Mouse (Mus musculus) midbrain, embryonic 16.5 days (tissue): ENCODE results near the gene Zfp595. TPM values are rescaled to one million over a fixed set of nuclear protein-coding genes. Genes with fewer than 3 reads are reported as not detected.
"Not testable (repeated sequence)": the region's sequence is repeated elsewhere in the genome, so short reads cannot be mapped to it uniquely, and the experiment has no call there.

Experiments used
- ATAC-seq: fragments of 200-750 bp; cut with Nextera tagmentation; 2 replicates; pipeline ENCODE4 v1.8.0; 2017; ENCODE audit warnings: moderate TSS enrichment
- H3K27ac ChIP-seq: fragments of 300-500 bp; sonication (generic); 2 replicates; pipeline ENCODE4 v1.5.1; 2014; ENCODE audit warnings: mild to moderate bottlenecking, low read length, mixed read lengths
- H3K27me3 ChIP-seq: fragments of 300-500 bp; sonication (generic); 2 replicates; pipeline ENCODE4 v1.6.1; 2014; ENCODE audit warnings: low read depth, low read length, mixed read lengths; ENCODE audit not compliant: control insufficient read depth, insufficient read depth
- H3K36me3 ChIP-seq: fragments of 300-500 bp; sonication (generic); 2 replicates; pipeline ENCODE4 v1.6.1; 2014; ENCODE audit warnings: mild to moderate bottlenecking, low read length, moderate library complexity, mixed read lengths; ENCODE audit not compliant: control insufficient read depth, insufficient read depth
- H3K4me1 ChIP-seq: fragments of 300-500 bp; sonication (generic); 2 replicates; pipeline ENCODE4 v1.6.1; 2014; ENCODE audit warnings: mild to moderate bottlenecking, low read length, mixed read lengths; ENCODE audit not compliant: control insufficient read depth, insufficient read depth
- H3K4me2 ChIP-seq: fragments of 300-500 bp; sonication (generic); 2 replicates; pipeline ENCODE4 v1.6.1; 2014; ENCODE audit warnings: mild to moderate bottlenecking, low read length, mixed read lengths
- H3K4me3 ChIP-seq: fragments of 300-500 bp; sonication (generic); 2 replicates; pipeline ENCODE4 v1.5.1; 2014; ENCODE audit warnings: low read depth, mild to moderate bottlenecking, low read length, moderate library complexity, mixed read lengths
- H3K9ac ChIP-seq: fragments of 300-500 bp; sonication (generic); 2 replicates; pipeline ENCODE4 v1.6.1; 2014; ENCODE audit warnings: low read depth, low read length, mixed read lengths
- H3K9me3 ChIP-seq: fragments of 300-500 bp; sonication (generic); replicated peaks from 2 replicates; pipeline ENCODE4 v1.6.1; 2014; ENCODE audit warnings: mild to moderate bottlenecking, low read length, mixed read lengths; ENCODE audit not compliant: control insufficient read depth, poor library complexity, severe bottlenecking
- WGBS: fragments of 180-500 bp; shearing (Covaris S2); extraction: QIAGEN DNeasy Blood & Tissue Kit; methylation state at CpG from one replicate; pipeline ENCODE4 v1.1.7; 2014; 5-methylcytosine and 5-hydroxymethylcytosine counted together
- polyA plus RNA-seq: library from polyadenylated mRNA; unstranded; fragments of >200 nt; fragmentation: Nextera tagmentation; extraction: Ambion mirVana; gene quantifications from 2 replicates; pipeline ENCODE4 v1.2.1, GENCODE M21; 2015

Gene Zfp595
- polyA plus RNA-seq, 1 experiment from 2014 or later: 1.6 TPM

DNA sequence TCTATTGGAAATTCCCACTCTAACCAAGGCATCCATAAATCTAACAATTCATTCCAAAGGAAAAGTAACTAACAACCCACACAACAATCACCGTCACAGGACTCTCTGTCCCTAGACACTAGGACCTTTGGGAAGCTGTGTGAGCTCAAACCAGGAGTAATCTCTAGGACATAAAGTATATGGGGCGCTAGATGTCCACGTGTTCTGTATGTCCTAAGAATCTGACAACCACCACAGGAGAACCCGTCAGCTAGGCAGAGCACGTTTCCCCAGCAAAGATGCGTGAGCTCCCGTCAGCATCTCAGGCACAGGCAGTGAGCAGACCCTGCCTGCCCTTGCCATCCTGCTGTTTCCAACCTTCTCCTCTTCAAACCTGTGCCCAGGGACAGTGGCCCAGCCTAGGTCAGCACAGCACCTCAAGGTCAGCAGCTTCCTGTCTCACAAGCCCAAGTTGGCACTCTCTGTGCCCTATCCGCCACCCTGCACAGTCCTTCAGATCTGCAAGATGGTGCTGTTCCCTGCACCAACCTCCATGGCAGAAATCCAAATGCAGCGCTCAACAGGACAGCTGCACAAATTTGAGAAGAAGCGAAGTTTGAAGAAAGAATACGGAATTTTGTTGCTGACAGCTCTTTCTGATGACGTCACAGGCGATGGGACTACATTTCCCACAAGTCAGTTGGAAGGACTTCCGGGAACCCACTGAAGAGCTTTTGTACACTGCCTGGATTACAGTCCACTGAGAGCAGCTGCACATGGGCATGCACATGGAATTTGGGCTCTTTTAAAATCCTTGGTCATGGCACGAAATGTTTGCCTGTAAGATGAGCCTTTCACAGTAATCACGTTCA, 26.3 kb downstream of the Zfp595 start, which contains the start of gene Zfp457:
TSS of gene Zfp457 (minus strand) at position 664 of the 851 bp plus-strand sequence.
- H3K4me2 ChIP-seq: peak within 1 kb of the TSS; percentile 97
- H3K4me3 ChIP-seq: peak within 1 kb of the TSS; percentile 77
- no peaks in the 10 kb centered on the region; the same call in 1 of the 2 replicates for H3K9me3 ChIP-seq
- peaks cover 11% of the 10 kb centered on the region for H3K4me1 ChIP-seq
- no peaks in the 10 kb centered on the region for H3K36me3 ChIP-seq
- H3K9ac ChIP-seq: peak within 1 kb of the TSS; percentile 82
- H3K27me3 ChIP-seq: no peaks in the 10 kb centered on the region
- peak; percentile 100 for ATAC-seq
- peak within 1 kb of the TSS; percentile 74 for H3K27ac ChIP-seq
- 12% methylated on average over 16 of the region's 16 CpGs for WGBS

- Histone ChIP-seq H3K9ac (no peak within 1 kb of the TSS), H3K27me3 (no peaks in the 10 kb centered on the region), H3K9me3 (no peaks in the 10 kb centered on the region), H3K36me3 (no peaks in the 10 kb centered on the region), H3K27ac (no peak within 1 kb of the TSS), H3K4me3 (peak within 1 kb of the TSS; percentile 9; the same call in 1 of the 2 replicates), H3K4me2 (no peak within 1 kb of the TSS), H3K4me1 (no peaks in the 10 kb centered on the region)
- ATAC-seq: no peak; the same call in 1 of the 2 replicates
- WGBS: 34% methylated on average over 7 of the region's 7 CpGs
Measured at GRCm38 (mm10) chr13:67278314-67278713, 54.1 kb downstream of the Zfp595 start, which contains the start of gene Zfp458. Gene Zfp458, minus strand, starts transcription at chr13:67278466.

DNA sequence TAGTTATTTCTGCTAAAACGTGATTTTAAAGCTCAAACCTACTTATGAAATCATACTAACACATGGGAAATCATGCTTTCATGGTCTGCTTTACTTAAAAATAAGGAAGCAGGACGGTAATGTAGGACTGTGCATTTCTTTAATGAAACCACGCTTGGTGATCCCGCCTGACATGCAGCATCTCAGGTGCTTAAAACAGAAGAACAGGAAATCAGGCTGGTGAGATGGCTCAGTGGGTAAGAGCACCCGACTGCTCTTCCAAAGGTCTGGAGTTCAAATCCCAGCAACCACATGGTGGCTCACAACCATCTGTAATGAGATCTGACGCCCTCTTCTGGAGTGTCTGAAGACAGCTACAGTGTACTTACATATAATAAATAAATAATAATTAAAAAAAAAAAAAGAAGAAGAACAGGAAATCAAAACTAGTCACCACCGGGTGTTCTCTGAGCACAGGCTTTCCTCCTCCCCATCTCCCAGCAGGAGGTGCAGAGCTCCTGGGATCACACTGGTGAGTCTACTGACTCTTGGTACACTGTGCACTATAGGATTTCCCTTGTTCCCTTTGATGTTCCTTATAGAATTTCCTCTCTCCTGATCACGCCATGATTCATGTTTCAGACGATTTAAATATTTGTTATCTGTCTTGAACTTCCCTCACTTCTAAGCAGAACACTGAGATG, 62.8 kb downstream of the Zfp595 start:
- ATAC-seq: peak; percentile 82
- WGBS: 51% methylated on average over 8 of the region's 9 CpGs
- H3K4me3 ChIP-seq: peak overlapping the region; percentile 66
- not testable (repeated sequence) for H3K4me1 ChIP-seq, H3K36me3 ChIP-seq, H3K27me3 ChIP-seq, H3K9me3 ChIP-seq
- peak overlapping the region; percentile 80 for H3K4me2 ChIP-seq
- peak overlapping the region; percentile 81 for H3K9ac ChIP-seq
- H3K27ac ChIP-seq: peak overlapping the region; percentile 69

DNA sequence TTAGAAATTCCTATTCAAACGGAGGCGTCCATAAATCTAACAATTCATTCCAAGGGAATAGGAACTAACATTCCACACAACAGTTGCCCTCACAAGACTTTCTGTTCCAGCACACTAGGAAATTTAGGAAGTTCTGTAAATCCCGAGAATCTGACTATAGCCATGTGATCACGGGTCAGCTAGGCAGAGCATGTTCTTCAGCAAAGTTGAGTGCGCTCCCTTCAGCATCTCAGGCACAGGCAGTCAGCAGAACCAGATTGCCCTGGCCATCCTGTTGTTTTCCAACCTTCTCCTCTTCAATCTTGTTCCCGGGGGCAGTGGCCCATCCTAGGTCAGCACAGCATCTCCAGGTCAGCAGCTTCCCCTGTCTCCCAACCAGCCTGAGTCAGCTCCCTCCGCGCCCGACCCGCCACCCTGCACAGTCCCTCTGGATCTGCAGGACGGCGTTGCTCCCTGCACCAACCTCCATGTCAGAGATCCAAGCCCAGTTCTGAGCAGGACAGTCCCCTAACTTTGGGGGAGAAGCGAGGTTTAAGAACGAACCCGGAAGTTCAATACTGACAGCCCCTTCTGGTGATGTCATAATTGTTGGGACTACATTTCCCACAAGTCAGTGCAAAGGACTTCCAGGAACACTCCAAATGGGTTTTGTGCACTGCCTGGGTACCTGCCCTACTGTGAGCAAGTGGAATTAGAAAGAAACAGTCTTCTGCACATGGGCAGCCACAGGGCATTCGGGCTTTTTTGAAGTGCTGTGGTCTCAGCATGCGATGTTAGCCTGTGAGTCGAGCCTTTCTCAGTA, 63.6 kb downstream of the Zfp595 start:
- Histone ChIP-seq H3K4me2 (peak overlapping the region; percentile 80), H3K9ac (peak overlapping the region; percentile 81), H3K4me3 (peak overlapping the region; percentile 66), H3K36me3 (no peaks in the 10 kb centered on the region), H3K9me3 (peaks cover 4% of the 10 kb centered on the region), H3K4me1 (peaks cover 8% of the 10 kb centered on the region), H3K27ac (peak overlapping the region; percentile 69), H3K27me3 (no peaks in the 10 kb centered on the region)
- WGBS: 8% methylated on average over 18 of the region's 18 CpGs
- peak; percentile 99 for ATAC-seq

Other genes with a start within 250 kb of the Zfp595 start
- 9.9 and 10.8 TPM in 2 replicates for gene Zfp708, start 234.6 kb downstream of the Zfp595 start, polyA plus RNA-seq
- 0.95 and 1.5 TPM in 2 replicates for gene Gm28557, start 224.0 kb downstream of the Zfp595 start, polyA plus RNA-seq
- not detected in 2 replicates for gene Rslcan18, start 216.3 kb downstream of the Zfp595 start, polyA plus RNA-seq
- 4.5 and 4.9 TPM in 2 replicates for gene Zfp759, start 210.9 kb downstream of the Zfp595 start, polyA plus RNA-seq
- 7.7 and 8.2 TPM in 2 replicates for gene Rsl1, start 159.4 kb downstream of the Zfp595 start, polyA plus RNA-seq
- 2.3 and 2.9 TPM in 2 replicates for gene Zfp455, start 138.1 kb downstream of the Zfp595 start, polyA plus RNA-seq
- 5.8 and 6.9 TPM in 2 replicates for gene Zfp458, start 54.1 kb downstream of the Zfp595 start, polyA plus RNA-seq
- gene Zfp457, start 26.1 kb downstream of the Zfp595 start, polyA plus RNA-seq: 0.97 and 1.2 TPM in 2 replicates
- not detected in 2 replicates for gene Gm28044, start 28.0 kb upstream of the Zfp595 start, polyA plus RNA-seq
- 0.57 and 0.65 TPM in 2 replicates for gene Zfp953, start 28.0 kb upstream of the Zfp595 start, polyA plus RNA-seq
- 0.31 TPM in 1 of 2 replicates, not detected in the other for gene Gm28041, start 43.2 kb upstream of the Zfp595 start, polyA plus RNA-seq
- 0.58 and 0.67 TPM in 2 replicates for gene Zfp456, start 43.2 kb upstream of the Zfp595 start, polyA plus RNA-seq
- gene Zfp429, start 67.2 kb upstream of the Zfp595 start, polyA plus RNA-seq: 3.8 and 4.0 TPM in 2 replicates
- gene Zfp459, start 88.8 kb upstream of the Zfp595 start, polyA plus RNA-seq: 0.77 and 1.7 TPM in 2 replicates
- 6.5 TPM in 2 replicates for gene Zfp874a, start 119.1 kb upstream of the Zfp595 start, polyA plus RNA-seq
- gene Zfp874b, start 151.7 kb upstream of the Zfp595 start, polyA plus RNA-seq: 3.0 and 3.1 TPM in 2 replicates
- gene Zfp58, start 168.0 kb upstream of the Zfp595 start, polyA plus RNA-seq: 11.4 and 12.9 TPM in 2 replicates
- gene Gm26965, start 193.6 kb upstream of the Zfp595 start, polyA plus RNA-seq: 0.40 and 0.50 TPM in 2 replicates
- 35.8 and 38.0 TPM in 2 replicates for gene Zfp87, start 193.6 kb upstream of the Zfp595 start, polyA plus RNA-seq
- gene Zfp748, start 221.3 kb upstream of the Zfp595 start, polyA plus RNA-seq: 16.0 and 16.3 TPM in 2 replicates